Mouse (Mus musculus) v-Abl transformed pro-B cells (cell line): ENCODE data around the gene Ino80b.

Experiments
- in situ Hi-C, 2 experiments: fragments of 400-800 bp; cut with MboI; formaldehyde crosslinking; loops; one replicate each; pipeline ENCODE4 v1.15.1; 2025; ENCODE audit not compliant: unreplicated experiment in 2 of 2

Ino80b gene

GRCm38 (mm10) chr6:83125331-83125730 lies at the start of gene Ino80b:
Gene Ino80b (minus strand): TSS chr6:83125431.
- in situ Hi-C loops, result no loop called here

- in situ Hi-C loops, result loop anchor here in 1 of 2 experiments (10.0 kb wide), 1 partner anchor 258 kb away; no protein-coding TSS in a partner anchor
These were observed 47.1 kb upstream of the Ino80b start for GRCm38 (mm10) chr6:83172240-83172920.

GRCm38 (mm10) chr6:83171063-83171462 lies 45.8 kb upstream of the Ino80b start:
- in situ Hi-C loops, result loop anchor here in 1 of 2 experiments (10.0 kb wide), 1 partner anchor 256 kb away; no protein-coding TSS in a partner anchor

GRCm38 (mm10) chr6:83169872-83170271 lies 44.6 kb upstream of the Ino80b start:
- in situ Hi-C loops, result loop anchor here (5.0 to 10.0 kb wide), 3 partner anchors 97 to 415 kb away; no protein-coding TSS in a partner anchor

- in situ Hi-C loops, result loop anchor here (5.0 to 10.0 kb wide), 2 partner anchors 101 to 411 kb away; no protein-coding TSS in a partner anchor
These were observed 41.0 kb upstream of the Ino80b start for GRCm38 (mm10) chr6:83166243-83166630.

GRCm38 (mm10) chr6:83165607-83166242 lies 40.5 kb upstream of the Ino80b start, which contains the start of gene Dctn1:
Gene Dctn1 (plus strand): TSS chr6:83165920.
- in situ Hi-C loops, result loop anchor here (5.0 to 10.0 kb wide), 2 partner anchors 102 to 411 kb away; no protein-coding TSS in a partner anchor

GRCm38 (mm10) chr6:83165026-83165606 lies 39.9 kb upstream of the Ino80b start:
- in situ Hi-C loops, result loop anchor here (5.0 to 10.0 kb wide), 2 partner anchors 102 to 410 kb away; no protein-coding TSS in a partner anchor

- in situ Hi-C loops, result loop anchor here in 1 of 2 experiments (5.0 to 10.0 kb wide), 2 partner anchors 165 to 408 kb away; no protein-coding TSS in a partner anchor
These were observed 37.5 kb upstream of the Ino80b start for GRCm38 (mm10) chr6:83162701-83163100.

- in situ Hi-C loops, result loop anchor here in 1 of 2 experiments (5.0 to 10.0 kb wide), 2 partner anchors 165 to 407 kb away; no protein-coding TSS in a partner anchor
These were observed 36.9 kb upstream of the Ino80b start for GRCm38 (mm10) chr6:83161921-83162641.

GRCm38 (mm10) chr6:83161442-83161841 lies 36.2 kb upstream of the Ino80b start:
- in situ Hi-C loops, result loop anchor here in 1 of 2 experiments (5.0 to 10.0 kb wide), 2 partner anchors 164 to 407 kb away; no protein-coding TSS in a partner anchor

- in situ Hi-C loops, result loop anchor here (5.0 to 10.0 kb wide), 3 partner anchors 42 to 162 kb away; partner anchors contain the start of genes Ccdc142 (in 1 of the 2), Gm42688 (in 1 of the 2), Mogs (in 1 of the 2) and Mrpl53 (in 1 of the 2)
These were observed 34.2 kb upstream of the Ino80b start for GRCm38 (mm10) chr6:83159456-83159855.

- in situ Hi-C loops, result loop anchor here (5.0 to 10.0 kb wide), 3 partner anchors 39 to 159 kb away; partner anchors contain the start of genes Ccdc142 (in 1 of the 2), Gm42688 (in 1 of the 2), Mogs (in 1 of the 2) and Mrpl53 (in 1 of the 2)
These were observed 31.0 kb upstream of the Ino80b start, which contains the start of the genes Wdr54 and 1700003E16Rik for GRCm38 (mm10) chr6:83156259-83156684. Gene Wdr54 (minus strand): TSS chr6:83156397. Gene 1700003E16Rik (plus strand): TSS chr6:83156404.

GRCm38 (mm10) chr6:83155552-83156238 lies 30.5 kb upstream of the Ino80b start:
- in situ Hi-C loops, result loop anchor here (5.0 to 10.0 kb wide), 3 partner anchors 38 to 158 kb away; partner anchors contain the start of genes Ccdc142 (in 1 of the 2), Gm42688 (in 1 of the 2), Mogs (in 1 of the 2) and Mrpl53 (in 1 of the 2)

- in situ Hi-C loops, result loop anchor here in 1 of 2 experiments (10.0 kb wide), 1 partner anchor 49 kb away; the partner anchor contains the start of genes Ccdc142, Gm42688 and Mrpl53
These were observed 28.3 kb upstream of the Ino80b start for GRCm38 (mm10) chr6:83153485-83153884.

GRCm38 (mm10) chr6:83153038-83153437 lies 27.8 kb upstream of the Ino80b start:
- in situ Hi-C loops, result loop anchor here in 1 of 2 experiments (10.0 kb wide), 1 partner anchor 48 kb away; the partner anchor contains the start of genes Ccdc142, Gm42688 and Mrpl53

GRCm38 (mm10) chr6:83151721-83152120 lies 26.5 kb upstream of the Ino80b start:
- in situ Hi-C loops, result loop anchor here in 1 of 2 experiments (10.0 kb wide), 1 partner anchor 47 kb away; the partner anchor contains the start of genes Ccdc142, Gm42688 and Mrpl53

GRCm38 (mm10) chr6:83147280-83147679 lies 22.0 kb upstream of the Ino80b start:
- in situ Hi-C loops, result no loop called here

GRCm38 (mm10) chr6:83145805-83146204 lies 20.6 kb upstream of the Ino80b start:
- in situ Hi-C loops, result no loop called here
